Mouse (Mus musculus): ENCODE data around the gene Srsf4. TPM values are rescaled to one million over a fixed set of nuclear protein-coding genes. Genes with fewer than 3 reads are reported as not detected.

Srsf4 gene
- polyA plus RNA-seq, 1 experiment: 16.7 TPM

DNA sequence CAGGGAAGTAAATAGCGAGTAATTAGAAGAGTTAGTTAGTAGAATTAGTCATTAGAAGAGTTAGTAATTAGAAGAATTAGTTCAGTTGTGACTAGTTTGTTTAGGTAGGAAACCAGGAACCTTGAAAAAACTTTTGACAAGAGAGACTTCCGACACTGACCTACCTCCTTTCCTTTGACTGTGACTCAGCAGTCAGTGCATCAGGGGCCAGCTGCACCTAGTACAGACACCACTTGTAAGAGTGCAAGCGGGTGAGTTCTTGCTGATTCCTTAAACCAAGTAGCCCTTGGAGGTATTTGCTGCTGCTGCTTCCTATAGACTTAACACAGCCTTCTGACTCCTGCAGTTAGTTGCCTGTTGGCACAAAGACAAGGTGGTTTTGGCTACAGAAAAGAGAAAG, 17.3 kb downstream of the Srsf4 start:
- Histone ChIP-seq H3K4me1 (ENCODE audit: control insufficient read depth, insufficient read depth, insufficient read length, low read length) (0 out of 2 replicates have a peak, but pooled peaks cover 7% of the 10 kb centered on the region), H3K4me3 (ENCODE audit: insufficient read depth, low read depth, low read length) (no peak overlapping the region), H3K27ac (replicated peaks; ENCODE audit: low read depth, low read length) (no peak overlapping the region)

DNA sequence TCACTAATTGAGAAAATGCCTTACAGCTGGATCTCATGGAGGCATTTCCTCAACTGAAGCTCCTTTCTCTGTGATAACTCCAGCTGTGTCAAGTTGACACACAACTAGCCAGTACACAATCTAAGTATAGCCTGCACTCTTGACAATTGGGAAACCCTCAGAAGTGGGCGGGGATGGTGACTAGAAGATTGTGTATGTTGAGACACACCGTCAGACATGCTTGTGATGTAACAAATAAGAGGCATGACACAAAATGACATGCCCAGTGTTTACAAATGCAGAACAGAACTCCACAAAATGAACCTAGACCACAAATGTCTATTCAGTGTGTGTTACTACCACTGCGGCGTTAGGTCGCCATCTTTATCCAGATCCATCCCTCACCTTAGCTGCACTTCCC, 23.7 kb downstream of the Srsf4 start:
- Histone ChIP-seq H3K4me1 (ENCODE audit: control insufficient read depth, insufficient read depth, insufficient read length, low read length) (no peaks in the 10 kb centered on the region), H3K27ac (replicated peaks; ENCODE audit: low read depth, low read length) (no peak overlapping the region)

DNA sequence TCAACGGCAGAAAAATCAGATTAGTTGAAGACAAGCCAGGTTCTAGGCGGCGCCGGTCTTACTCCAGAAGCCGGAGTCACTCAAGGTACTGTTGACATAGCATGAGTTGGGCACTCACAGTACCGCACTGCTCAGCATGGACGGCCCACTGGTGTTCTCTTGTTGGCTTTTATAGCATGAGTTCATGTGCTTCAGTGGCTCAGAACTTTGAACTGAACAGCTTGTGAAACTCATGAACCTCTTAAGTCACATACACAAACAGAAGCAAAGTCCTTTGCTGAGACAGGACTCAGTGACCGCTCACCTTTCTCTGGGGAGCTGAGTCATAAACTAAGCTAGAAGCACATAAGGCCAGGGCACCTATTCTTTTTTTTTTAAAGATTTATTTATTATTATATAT, 24.4 kb downstream of the Srsf4 start:
- Histone ChIP-seq H3K4me3 (ENCODE audit: insufficient read depth, low read depth, low read length) (no peak overlapping the region), H3K4me1 (ENCODE audit: control insufficient read depth, insufficient read depth, insufficient read length, low read length) (no peaks in the 10 kb centered on the region), H3K27ac (replicated peaks; ENCODE audit: low read depth, low read length) (no peak overlapping the region)

More for the DNA sequence above, 23.7 kb downstream of the Srsf4 start:
- H3K4me3 ChIP-seq (ENCODE audit: insufficient read depth, low read depth, low read length): no peak overlapping the region

- H3K4me3 ChIP-seq (ENCODE audit: insufficient read depth, low read depth, low read length): no peak overlapping the region
- H3K27ac ChIP-seq (replicated peaks; ENCODE audit: low read depth, low read length): no peak overlapping the region
- no peaks in the 10 kb centered on the region for H3K4me1 ChIP-seq (ENCODE audit: control insufficient read depth, insufficient read depth, insufficient read length, low read length)
These were observed 25.2 kb downstream of the Srsf4 start for GRCm38 (mm10) chr4:131898503-131899179.

GRCm38 (mm10) chr4:131899180-131899554, 25.8 kb downstream of the Srsf4 start:
- no peaks in the 10 kb centered on the region for H3K4me1 ChIP-seq (ENCODE audit: control insufficient read depth, insufficient read depth, insufficient read length, low read length)
- H3K27ac ChIP-seq (replicated peaks; ENCODE audit: low read depth, low read length): no peak overlapping the region
- no peak overlapping the region for H3K4me3 ChIP-seq (ENCODE audit: insufficient read depth, low read depth, low read length)

DNA sequence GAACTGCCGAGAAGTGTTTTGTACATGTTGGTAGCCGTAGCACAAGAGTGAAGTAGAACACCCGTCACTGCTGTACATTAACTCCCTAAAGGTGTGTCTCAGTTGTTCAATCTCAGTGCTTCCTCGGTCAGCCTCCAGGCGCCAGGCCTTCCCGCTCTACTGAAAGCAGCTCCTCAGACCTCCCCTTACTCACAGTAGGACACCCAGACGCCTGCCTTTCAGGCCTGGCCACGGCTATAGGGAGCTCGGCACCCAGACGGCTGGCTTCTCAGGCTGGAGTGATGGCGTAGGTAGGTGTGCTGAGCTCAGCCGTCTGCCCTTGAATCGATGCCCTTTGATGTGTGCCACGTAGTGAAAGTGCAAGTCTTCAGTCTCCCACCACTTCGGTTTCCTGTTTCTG, 27.7 kb downstream of the Srsf4 start:
- Histone ChIP-seq H3K4me1 (ENCODE audit: control insufficient read depth, insufficient read depth, insufficient read length, low read length) (no peaks in the 10 kb centered on the region), H3K4me3 (ENCODE audit: insufficient read depth, low read depth, low read length) (no peak overlapping the region), H3K27ac (replicated peaks; ENCODE audit: low read depth, low read length) (no peak overlapping the region)

- Histone ChIP-seq H3K4me3 (ENCODE audit: insufficient read depth, low read depth, low read length) (no peak overlapping the region), H3K4me1 (ENCODE audit: control insufficient read depth, insufficient read depth, insufficient read length, low read length) (no peaks in the 10 kb centered on the region), H3K27ac (replicated peaks; ENCODE audit: low read depth, low read length) (no peak overlapping the region)
These were observed 31.1 kb downstream of the Srsf4 start for GRCm38 (mm10) chr4:131904478-131904877.

GRCm38 (mm10) chr4:131906423-131906822, 33.0 kb downstream of the Srsf4 start:
- Histone ChIP-seq H3K4me3 (ENCODE audit: insufficient read depth, low read depth, low read length) (no peak overlapping the region), H3K4me1 (ENCODE audit: control insufficient read depth, insufficient read depth, insufficient read length, low read length) (no peaks in the 10 kb centered on the region; the same call in 1 of the 2 replicates), H3K27ac (replicated peaks; ENCODE audit: low read depth, low read length) (no peak overlapping the region)

- H3K4me1 ChIP-seq (ENCODE audit: control insufficient read depth, insufficient read depth, insufficient read length, low read length): no peaks in the 10 kb centered on the region; the same call in 1 of the 2 replicates
- no peak overlapping the region for H3K4me3 ChIP-seq (ENCODE audit: insufficient read depth, low read depth, low read length)
- H3K27ac ChIP-seq (replicated peaks; ENCODE audit: low read depth, low read length): no peak overlapping the region
These were observed 34.5 kb downstream of the Srsf4 start for GRCm38 (mm10) chr4:131907912-131908311.

DNA sequence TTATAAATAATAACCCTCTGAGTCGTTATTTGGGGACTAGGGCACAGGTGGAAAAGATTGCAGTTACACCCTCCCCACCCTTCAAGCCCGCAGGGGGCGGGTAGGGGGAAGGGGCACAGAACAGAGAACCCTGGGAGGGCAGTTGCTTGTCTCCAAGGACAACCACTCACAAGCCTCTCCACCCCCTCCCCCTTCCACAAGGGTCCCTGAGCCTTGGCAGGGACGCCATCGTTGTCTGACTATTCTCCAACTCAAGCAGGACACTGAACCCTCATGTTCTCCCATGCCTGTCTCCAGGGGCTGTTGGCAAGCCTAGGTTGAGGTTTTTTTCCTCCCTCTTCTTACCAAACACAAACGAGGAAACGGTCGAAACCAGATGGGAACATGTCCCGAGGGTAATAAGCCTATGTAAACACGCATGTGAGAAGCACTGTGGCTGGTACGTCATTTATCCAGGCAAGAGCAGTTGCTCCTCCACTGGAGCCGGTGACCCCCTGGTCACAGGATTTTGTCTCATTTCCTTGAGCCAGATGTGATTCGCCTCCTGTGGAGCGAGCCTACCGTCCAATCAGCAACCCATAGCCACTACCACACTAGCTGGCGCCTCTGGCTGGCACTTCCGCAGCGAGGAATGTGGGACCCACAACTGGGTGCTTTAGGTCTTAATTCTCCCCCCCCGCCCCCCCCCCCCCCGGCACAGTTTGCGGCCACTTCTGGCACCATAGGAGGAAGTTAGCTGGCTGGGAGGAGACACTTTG, 37.0 kb downstream of the Srsf4 start:
- Histone ChIP-seq H3K27ac (replicated peaks; ENCODE audit: low read depth, low read length) (no peak overlapping the region), H3K4me1 (ENCODE audit: control insufficient read depth, insufficient read depth, insufficient read length, low read length) (no peaks in the 10 kb centered on the region; the same call in 1 of the 2 replicates), H3K4me3 (ENCODE audit: insufficient read depth, low read depth, low read length) (peak overlapping the region; percentile 18)

- H3K4me3 ChIP-seq (ENCODE audit: insufficient read depth, low read depth, low read length): no peak overlapping the region
- no peaks in the 10 kb centered on the region; the same call in 1 of the 2 replicates for H3K4me1 ChIP-seq (ENCODE audit: control insufficient read depth, insufficient read depth, insufficient read length, low read length)
- no peak overlapping the region for H3K27ac ChIP-seq (replicated peaks; ENCODE audit: low read depth, low read length)
These were observed 38.1 kb downstream of the Srsf4 start for GRCm38 (mm10) chr4:131911521-131911920.

- no peaks in the 10 kb centered on the region; the same call in 1 of the 2 replicates for H3K4me1 ChIP-seq (ENCODE audit: control insufficient read depth, insufficient read depth, insufficient read length, low read length)
- no peak overlapping the region for H3K4me3 ChIP-seq (ENCODE audit: insufficient read depth, low read depth, low read length)
- no peak overlapping the region for H3K27ac ChIP-seq (replicated peaks; ENCODE audit: low read depth, low read length)
These were observed 40.1 kb downstream of the Srsf4 start for GRCm38 (mm10) chr4:131913526-131913925.

GRCm38 (mm10) chr4:131914046-131914643, 40.7 kb downstream of the Srsf4 start:
- no peaks in the 10 kb centered on the region; the same call in 1 of the 2 replicates for H3K4me1 ChIP-seq (ENCODE audit: control insufficient read depth, insufficient read depth, insufficient read length, low read length)
- no peak overlapping the region for H3K4me3 ChIP-seq (ENCODE audit: insufficient read depth, low read depth, low read length)
- no peak overlapping the region for H3K27ac ChIP-seq (replicated peaks; ENCODE audit: low read depth, low read length)

DNA sequence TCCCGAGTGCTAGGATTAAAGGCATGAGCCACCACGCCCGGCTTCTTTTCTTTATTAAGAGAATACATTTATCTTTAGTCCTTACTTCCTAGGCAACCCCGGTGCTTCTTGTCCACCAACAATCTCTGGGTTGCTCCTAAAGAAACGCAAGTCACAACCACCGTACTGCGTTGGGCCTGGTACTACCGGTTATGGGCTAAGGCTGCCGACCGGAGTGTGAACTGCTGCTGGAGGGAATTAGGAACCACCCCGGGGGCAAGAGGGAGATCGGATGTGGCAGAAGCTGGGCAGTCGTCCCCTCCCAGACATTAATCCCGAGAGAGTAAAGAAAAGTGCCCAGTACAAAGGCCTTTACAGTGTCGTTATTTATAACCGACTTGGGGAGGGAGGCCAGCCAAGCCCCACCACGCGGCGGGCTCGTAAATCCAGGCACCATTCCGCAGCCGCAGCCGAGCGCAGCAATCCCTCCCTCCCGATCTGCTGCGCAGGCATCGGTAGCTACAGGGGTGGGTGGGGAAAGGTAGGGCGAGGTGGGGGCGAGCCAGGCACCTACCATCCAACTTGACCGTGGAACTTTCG, 41.6 kb downstream of the Srsf4 start:
- no peak overlapping the region for H3K27ac ChIP-seq (replicated peaks; ENCODE audit: low read depth, low read length)
- H3K4me3 ChIP-seq (ENCODE audit: insufficient read depth, low read depth, low read length): no peak overlapping the region
- no peaks in the 10 kb centered on the region; the same call in 1 of the 2 replicates for H3K4me1 ChIP-seq (ENCODE audit: control insufficient read depth, insufficient read depth, insufficient read length, low read length)

DNA sequence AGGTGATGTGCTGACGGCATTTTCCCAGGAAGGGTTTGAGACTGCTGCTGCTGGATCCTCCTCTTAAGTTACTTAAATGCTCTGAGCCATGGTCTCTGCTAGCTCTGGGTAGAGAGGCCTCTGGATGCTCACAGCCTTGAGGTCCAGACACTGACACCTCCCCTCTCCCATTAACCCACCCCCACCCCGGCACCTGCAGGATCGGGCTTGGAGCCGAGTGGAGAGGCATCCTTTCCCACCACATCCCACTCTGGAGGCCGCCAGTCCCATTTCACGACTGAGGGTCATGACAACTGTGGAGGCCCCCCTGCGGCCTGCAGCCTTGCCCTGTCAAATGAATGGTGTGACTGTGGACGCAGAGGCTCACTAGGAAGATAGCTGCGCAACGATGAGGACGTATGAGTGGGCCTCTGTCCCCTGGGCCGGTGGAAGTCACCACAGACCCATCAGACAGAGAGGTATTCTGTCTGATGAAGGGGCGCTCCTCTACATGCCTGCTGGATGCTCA, 42.5 kb downstream of the Srsf4 start:
- Histone ChIP-seq H3K4me1 (ENCODE audit: control insufficient read depth, insufficient read depth, insufficient read length, low read length) (no peaks in the 10 kb centered on the region), H3K27ac (replicated peaks; ENCODE audit: low read depth, low read length) (no peak overlapping the region), H3K4me3 (ENCODE audit: insufficient read depth, low read depth, low read length) (no peak overlapping the region)
